Comparison of ENCODE assay signal across 8 mouse cellular contexts in the genomic region with DNA sequence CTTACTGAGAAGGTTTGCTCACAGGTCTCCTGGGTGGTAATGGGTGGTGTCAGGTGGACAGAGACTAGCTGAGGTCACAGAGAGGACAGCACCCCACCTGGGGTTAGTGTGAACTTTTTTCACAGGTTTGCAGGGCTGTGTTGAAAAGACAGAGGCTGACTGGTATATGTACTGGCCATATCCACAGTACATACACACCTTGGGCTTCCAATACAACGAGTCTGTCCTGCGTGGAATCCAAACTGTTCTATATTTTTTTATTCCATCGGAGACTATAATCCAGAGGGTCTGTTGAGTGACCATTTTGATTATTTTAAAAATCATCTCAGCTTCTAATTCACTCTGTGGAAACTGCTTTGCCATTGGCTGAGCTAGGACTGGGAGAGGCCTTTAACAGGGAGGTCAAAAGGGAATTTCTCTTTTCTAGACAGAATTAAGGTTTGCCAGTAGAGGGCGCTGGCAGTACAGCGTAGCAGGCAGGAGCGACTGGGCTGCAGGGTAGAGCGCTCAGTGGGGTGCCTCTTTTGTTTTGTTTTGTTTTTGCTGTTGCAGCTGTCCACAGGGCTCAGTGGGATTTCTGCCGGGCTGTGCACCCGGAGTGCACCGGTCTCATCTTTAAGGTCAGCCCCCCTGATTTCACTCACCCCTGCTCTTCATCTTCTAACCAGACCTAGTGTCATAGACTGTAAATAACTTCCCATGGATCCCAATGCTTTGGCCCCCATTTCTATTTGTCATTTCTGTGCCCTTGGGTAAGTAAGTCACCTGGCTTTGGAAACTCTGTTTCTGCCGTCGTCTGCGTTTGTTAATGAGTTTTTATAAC. TPM values are rescaled to one million over a fixed set of nuclear protein-coding genes. Genes with fewer than 3 reads are reported as not detected.
DNase-seq lines count a peak whose midpoint lies in the region; ATAC-seq and TF ChIP-seq lines count a peak whose summit lies in the region.

No protein-coding gene starts in this region.

- no peak overlapping the region for H3K4me3 ChIP-seq in bone marrow, adult 2 months (replicated peaks; ENCODE audit: control insufficient read depth, low read depth, low read length)
- H3K4me3 ChIP-seq in embryonic facial prominence, embryonic 13.5 days: peak overlapping the region; percentile 31
- peak overlapping the region; percentile 24 for H3K4me3 ChIP-seq in heart, postnatal 0 days (ENCODE audit: low read depth, low read length)
- H3K4me3 ChIP-seq in liver, postnatal 0 days (ENCODE audit: low read depth, low read length): peak overlapping the region; percentile 31; the same call in 1 of the 2 replicates
- H3K4me3 ChIP-seq in neural tube, embryonic 14.5 days (ENCODE audit: low read depth, low read length): peak overlapping the region; percentile 11; the same call in 1 of the 2 replicates

- TF ChIP-seq POLR2A in bone marrow, adult 2 months (IDR thresholded peaks at IDR 0.05; ENCODE audit: borderline replicate concordance, control insufficient read depth, low read depth, low read length): no peak

- 0 out of 2 replicates have a peak overlapping the region, but pooled peaks have one; percentile 40 for H3K9ac ChIP-seq in embryonic facial prominence, embryonic 13.5 days
- H3K9ac ChIP-seq in heart, postnatal 0 days (replicated peaks; ENCODE audit: low read depth, low read length): no peak overlapping the region
- H3K9ac ChIP-seq in liver, postnatal 0 days (replicated peaks): 0 out of 2 replicates have a peak overlapping the region, but pooled peaks have one; percentile 11
- H3K9ac ChIP-seq in neural tube, embryonic 14.5 days (replicated peaks; ENCODE audit: low read depth, low read length): no peak overlapping the region

- H3K4me2 ChIP-seq in embryonic facial prominence, embryonic 13.5 days: peak overlapping the region; percentile 55
- H3K4me2 ChIP-seq in heart, postnatal 0 days (ENCODE audit: low read depth, low read length): peak overlapping the region; percentile 54
- peak overlapping the region; percentile 67 for H3K4me2 ChIP-seq in liver, postnatal 0 days (ENCODE audit: low read depth, low read length)
- H3K4me2 ChIP-seq in neural tube, embryonic 14.5 days (ENCODE audit: low read depth, low read length): peak overlapping the region; percentile 35

- no peak for TF ChIP-seq EP300 in heart, postnatal 0 days (IDR thresholded peaks at IDR 0.05; ENCODE audit: low read depth)
- TF ChIP-seq EP300 in liver, postnatal 0 days (IDR thresholded peaks at IDR 0.05; ENCODE audit: low read depth): no peak

- no peaks in the 10 kb centered on the region for H3K4me1 ChIP-seq in bone marrow, adult 2 months (ENCODE audit: control insufficient read depth, insufficient read depth, low read length)
- H3K4me1 ChIP-seq in embryonic facial prominence, embryonic 13.5 days: peaks cover 9% of the 10 kb centered on the region; the same call in 1 of the 2 replicates
- no peaks in the 10 kb centered on the region; the same call in none of the 2 replicates for H3K4me1 ChIP-seq in heart, postnatal 0 days (ENCODE audit: control insufficient read depth, insufficient read depth)
- H3K4me1 ChIP-seq in liver, postnatal 0 days (ENCODE audit: insufficient read depth): no peaks in the 10 kb centered on the region
- no peaks in the 10 kb centered on the region for H3K4me1 ChIP-seq in neural tube, embryonic 14.5 days (ENCODE audit: control insufficient read depth, insufficient read depth, low read length)

- H3K27ac ChIP-seq in bone marrow, adult 2 months (ENCODE audit: control insufficient read depth, insufficient read depth, low read depth, low read length, poor library complexity): no peak overlapping the region
- no peak overlapping the region for H3K27ac ChIP-seq in embryonic facial prominence, embryonic 13.5 days
- no peak overlapping the region for H3K27ac ChIP-seq in heart, postnatal 0 days (ENCODE audit: low read depth)
- peak overlapping the region; percentile 69 for H3K27ac ChIP-seq in liver, postnatal 0 days (ENCODE audit: low read depth)
- H3K27ac ChIP-seq in neural tube, embryonic 14.5 days (ENCODE audit: low read depth, low read length): no peak overlapping the region

- DNase-seq in A20 (ENCODE audit: low read depth, low spot score): peak; percentile 68
- peak; percentile 65 for DNase-seq in heart, postnatal 0 days (ENCODE audit: low spot score)
- peak; percentile 58 to 78 for DNase-seq in kidney, postnatal 36 days
- peak; percentile 73 for DNase-seq in liver, postnatal 0 days
- peak; percentile 27 for DNase-seq in thymus, postnatal 0 days (ENCODE audit: low spot score)

- ATAC-seq in embryonic facial prominence, embryonic 13.5 days (ENCODE audit: insufficient number of reproducible peaks, insufficient read depth, low FRiP score, low TSS enrichment, low read depth): no peak
- peak; percentile 59; the same call in 1 of the 2 replicates for ATAC-seq in heart, postnatal 0 days (ENCODE audit: insufficient read depth, low read depth)
- peak; percentile 88 for ATAC-seq in liver, postnatal 0 days
- peak; percentile 81 for ATAC-seq in neural tube, embryonic 14.5 days (ENCODE audit: low read depth)

- TF ChIP-seq CTCF in bone marrow, adult 2 months (IDR thresholded peaks at IDR 0.05; ENCODE audit: control insufficient read depth, insufficient read depth, low read length): peak; percentile 56; the same call in 1 of the 2 replicates
- TF ChIP-seq CTCF in heart, postnatal 0 days (IDR thresholded peaks at IDR 0.05; ENCODE audit: low read depth): peak; percentile 81
- TF ChIP-seq CTCF in liver, postnatal 0 days (IDR thresholded peaks at IDR 0.05; ENCODE audit: low read depth): peak; percentile 83

- H3K9me3 ChIP-seq in embryonic facial prominence, embryonic 13.5 days: no peaks in the 10 kb centered on the region
- no peaks in the 10 kb centered on the region for H3K9me3 ChIP-seq in heart, postnatal 0 days (replicated peaks; ENCODE audit: control insufficient read depth, low read length)
- no peaks in the 10 kb centered on the region; the same call in 1 of the 2 replicates for H3K9me3 ChIP-seq in liver, postnatal 0 days (ENCODE audit: low read length)
- H3K9me3 ChIP-seq in neural tube, embryonic 14.5 days (ENCODE audit: control insufficient read depth, low read length): no peaks in the 10 kb centered on the region

- peaks cover 3% of the 10 kb centered on the region; the same call in 1 of the 2 replicates for H3K27me3 ChIP-seq in embryonic facial prominence, embryonic 13.5 days
- H3K27me3 ChIP-seq in heart, postnatal 0 days (ENCODE audit: control insufficient read depth, insufficient read depth, low read length): 0 out of 2 replicates have a peak, but pooled peaks cover 4% of the 10 kb centered on the region
- no peaks in the 10 kb centered on the region; the same call in 1 of the 2 replicates for H3K27me3 ChIP-seq in liver, postnatal 0 days (ENCODE audit: insufficient read depth, low read length)
- no peaks in the 10 kb centered on the region for H3K27me3 ChIP-seq in neural tube, embryonic 14.5 days (ENCODE audit: control insufficient read depth, insufficient read depth, low read length)

- 29% methylated on average over 13 of the region's 13 CpGs for WGBS in bone marrow, adult 2 months
- 25% methylated on average over 13 of the region's 13 CpGs for WGBS in embryonic facial prominence, embryonic 13.5 days
- WGBS in heart, postnatal 0 days: 26% methylated on average over 13 of the region's 13 CpGs
- WGBS in liver, postnatal 0 days (ENCODE audit: insufficient replicate concordance): 24% methylated on average over 13 of the region's 13 CpGs
- 21% methylated on average over 13 of the region's 13 CpGs for WGBS in neural tube, embryonic 14.5 days

- no peaks in the 10 kb centered on the region for H3K36me3 ChIP-seq in embryonic facial prominence, embryonic 13.5 days
- no peaks in the 10 kb centered on the region for H3K36me3 ChIP-seq in heart, postnatal 0 days (replicated peaks; ENCODE audit: control insufficient read depth, insufficient read depth, low read length)
- H3K36me3 ChIP-seq in liver, postnatal 0 days (replicated peaks; ENCODE audit: insufficient read depth, low read length): no peaks in the 10 kb centered on the region
- H3K36me3 ChIP-seq in neural tube, embryonic 14.5 days (ENCODE audit: control insufficient read depth, insufficient read depth, low read length): no peaks in the 10 kb centered on the region

RNA-seq across cellular contexts. Expression of a gene that starts 35.9 kb away (rescaled TPM):
- polyA plus RNA-seq in bone marrow, adult 2 months (2011; ENCODE audit: insufficient read depth, insufficient read length, low replicate concordance, missing spikeins): 6.3 and 9.3 TPM in 2 replicates
- polyA plus RNA-seq in embryonic facial prominence, embryonic 13.5 days (2015; fragmentation: Nextera tagmentation; extraction: Ambion mirVana): 0.67 and 0.91 TPM in 2 replicates
- total RNA-seq in heart, postnatal 0 days (2014; rRNA removed; ENCODE audit: low replicate concordance): 1.9 and 3.9 TPM in 2 replicates
- 0.21 and 0.22 TPM in 2 replicates for polyA plus RNA-seq in heart, postnatal 0 days (2015; fragmentation: Nextera tagmentation; extraction: Ambion mirVana)
- 38.8 and 45.0 TPM in 2 replicates for polyA plus RNA-seq in liver, postnatal 0 days (2015; fragmentation: Nextera tagmentation; extraction: Ambion mirVana)
- polyA plus RNA-seq in neural tube, embryonic 14.5 days (2014; fragmentation: Nextera tagmentation; extraction: Ambion mirVana): 0.23 and 0.36 TPM in 2 replicates
- 0.59 and 0.67 TPM in 2 replicates for polyA plus RNA-seq in thymus, postnatal 0 days (2015; fragmentation: Nextera tagmentation; extraction: Ambion mirVana)

Comparison
In these comparisons a context has a peak if more than half of its experiments do, and no peak if none do; other contexts are left out.
1. H3K9ac ChIP-seq: peak in embryonic facial prominence, embryonic 13.5 days (single experiment) and liver, postnatal 0 days (single experiment); none in heart, postnatal 0 days (single experiment) and neural tube, embryonic 14.5 days (single experiment).
2. Peak in every context shown above with its lines, with median percentiles within 50 percentile points of each other: DNase-seq, CTCF ChIP-seq and H3K4me2 ChIP-seq.